Mouse (Mus musculus): ENCODE data around the gene Ostm1. TPM values are rescaled to one million over a fixed set of nuclear protein-coding genes. Genes with fewer than 3 reads are reported as not detected.
A peak's percentile ranks its signal among the peaks of the same experiment; 100 is the strongest.

Ostm1 gene
- total RNA-seq, 2 experiments from 2014 or later, result 18.0 to 18.2 TPM

DNA sequence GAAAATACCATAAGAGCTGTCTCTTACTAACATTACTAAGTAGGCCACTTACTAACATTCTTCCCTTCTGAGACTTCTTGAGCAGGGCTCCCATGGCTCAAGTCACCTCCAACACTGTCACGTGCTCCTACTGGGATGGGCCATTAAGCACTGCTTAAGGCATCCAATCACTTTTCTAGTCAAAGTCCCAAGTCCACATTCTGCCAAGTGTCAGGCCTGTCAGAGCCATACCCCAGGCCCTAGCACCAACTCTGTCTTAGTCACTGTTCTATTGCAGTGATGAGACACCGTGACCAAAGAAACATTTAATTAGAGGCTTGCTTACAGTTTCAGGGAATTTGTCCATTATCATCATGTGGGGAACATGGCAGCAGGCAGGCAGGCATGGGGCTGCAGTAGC, 78.3 kb downstream of the Ostm1 start:
- intact Hi-C loops (cut with DNase I), result no loop called here
- DNase-seq, result no peak

GRCm38 (mm10) chr10:42669970-42670369, 86.3 kb downstream of the Ostm1 start:
- intact Hi-C loops (cut with DNase I), result no loop called here
- DNase-seq, result no peak

DNA sequence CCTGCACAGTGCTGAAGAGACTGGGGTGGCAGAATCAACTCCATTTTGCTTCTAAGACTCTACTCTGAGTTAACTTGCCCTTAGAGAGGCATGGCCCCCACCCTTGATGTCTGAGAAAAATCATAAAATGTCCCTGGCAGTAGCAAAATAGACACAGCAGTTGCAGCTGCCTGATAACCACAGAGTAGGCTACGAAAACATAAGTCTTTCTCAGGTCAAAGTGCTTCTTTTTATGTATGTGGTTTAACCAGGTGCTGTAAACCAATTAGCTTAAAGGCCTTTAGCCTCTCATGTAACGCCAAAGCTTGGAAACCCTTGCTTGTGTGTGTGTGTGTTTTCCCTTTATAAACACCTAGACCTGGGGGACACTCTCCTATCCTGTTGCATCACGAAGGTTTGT, 89.2 kb downstream of the Ostm1 start:
- no peak for DNase-seq
- intact Hi-C loops (cut with DNase I), result no loop called here

DNA sequence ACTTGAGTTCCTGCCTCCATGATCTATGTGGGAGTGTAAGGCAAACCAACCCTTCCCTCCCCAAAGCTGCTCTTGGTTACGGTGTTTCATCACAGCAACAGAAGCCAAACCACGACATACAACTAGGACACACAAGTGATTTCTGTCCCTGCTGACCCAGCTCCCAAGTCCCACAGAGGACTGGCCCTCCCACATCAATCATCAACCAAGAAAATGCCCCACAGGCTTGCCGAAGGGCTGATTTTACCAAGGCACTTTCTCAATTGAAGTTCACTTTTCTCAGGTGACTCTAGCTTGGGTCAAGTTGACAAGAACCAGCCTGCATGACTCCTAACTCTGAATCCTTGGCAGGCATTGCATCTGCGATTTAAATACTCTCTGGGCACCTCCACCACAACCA, 91.9 kb downstream of the Ostm1 start:
- DNase-seq, result no peak
- intact Hi-C loops (cut with DNase I), result no loop called here

GRCm38 (mm10) chr10:42678331-42678730, 94.7 kb downstream of the Ostm1 start:
- intact Hi-C loops (cut with DNase I), result no loop called here
- no peak for DNase-seq

- intact Hi-C loops (cut with DNase I), result no loop called here
- DNase-seq, result peak; percentile 91 to 94
These were observed 95.2 kb downstream of the Ostm1 start for GRCm38 (mm10) chr10:42678755-42679364.

DNA sequence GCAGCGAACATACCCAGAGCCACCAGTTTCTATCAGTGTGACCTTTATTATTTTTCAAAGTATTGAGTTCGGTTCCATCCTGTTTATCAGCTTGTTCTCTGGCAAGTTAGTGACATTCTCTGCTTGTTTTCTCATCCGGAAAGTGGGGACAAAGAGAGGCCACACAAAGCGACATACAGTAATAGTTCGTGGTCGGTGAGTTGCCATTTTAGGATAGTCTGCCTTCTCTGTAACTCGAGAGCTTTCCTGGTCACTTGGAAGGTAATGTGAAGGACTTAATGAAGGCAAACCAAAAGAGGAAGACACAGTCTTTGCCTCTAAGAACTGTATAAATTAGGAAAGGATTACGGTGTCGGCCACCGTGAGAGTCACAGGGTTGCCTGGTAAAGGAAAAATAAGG, 96.0 kb downstream of the Ostm1 start:
- intact Hi-C loops (cut with DNase I), result no loop called here
- peak in 1 of 2 experiments; percentile 1 for DNase-seq

DNA sequence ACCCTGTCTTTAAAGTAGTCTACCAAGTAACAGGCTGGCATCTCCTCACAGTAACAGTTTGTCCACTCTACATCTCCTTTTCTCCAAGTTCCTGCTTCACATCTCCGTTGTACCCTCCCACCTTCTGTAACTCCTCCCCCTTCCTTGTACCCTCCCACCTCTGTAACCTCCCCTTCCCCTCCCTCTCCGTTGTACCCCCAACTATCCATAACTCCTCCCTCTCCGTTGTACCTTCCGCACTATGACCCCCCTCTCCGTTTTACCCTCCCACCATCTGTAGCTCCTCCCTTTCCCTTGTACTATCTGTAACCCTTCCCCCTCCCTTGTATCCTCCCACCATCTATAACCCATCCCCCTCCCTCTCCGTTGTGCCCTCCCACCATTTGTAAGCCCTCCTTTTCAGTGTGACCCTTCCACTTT, 97.0 kb downstream of the Ostm1 start:
- intact Hi-C loops (cut with DNase I), result no loop called here
- peak in 1 of 2 experiments; percentile 2 for DNase-seq

DNA sequence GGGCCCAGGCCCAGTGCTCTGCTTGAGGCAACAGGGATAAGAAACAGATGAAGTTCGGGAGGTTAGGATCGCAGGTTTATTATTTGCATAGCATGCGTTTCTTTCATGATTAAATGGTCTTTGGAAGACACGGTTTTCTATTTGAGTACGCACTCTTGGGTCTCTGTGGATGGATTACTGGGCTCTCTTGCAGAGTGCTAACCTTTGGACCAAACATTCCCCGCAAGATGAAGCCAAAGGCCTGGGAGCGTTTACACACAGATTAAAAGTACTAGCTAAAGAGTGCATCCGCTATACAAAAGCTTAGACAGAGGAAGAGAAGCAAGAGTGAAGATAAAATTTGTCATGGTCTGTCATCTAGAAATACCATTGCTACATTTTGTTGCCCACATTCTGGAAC, 98.8 kb downstream of the Ostm1 start:
- intact Hi-C loops (cut with DNase I), result no loop called here
- DNase-seq, result no peak

DNA sequence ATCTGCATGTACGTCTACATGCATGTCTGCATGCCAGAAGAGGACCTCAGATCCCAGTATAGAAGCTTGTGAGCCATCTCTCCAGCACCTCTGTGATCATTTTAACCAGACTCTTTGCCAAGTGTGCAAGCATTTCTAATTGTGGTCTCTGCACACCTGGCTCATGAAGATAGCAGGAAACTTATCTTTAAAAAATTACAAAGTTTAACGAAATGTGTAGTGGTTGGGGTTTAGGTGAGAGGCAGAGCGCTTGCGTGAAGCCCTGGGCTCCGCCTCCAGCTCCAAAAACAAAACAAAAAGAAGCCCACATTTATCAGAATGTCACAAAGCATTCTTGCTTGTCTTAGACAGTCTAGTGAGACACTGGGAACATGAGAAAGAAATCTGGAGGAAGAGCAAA, 104.3 kb downstream of the Ostm1 start:
- no peak for DNase-seq
- intact Hi-C loops (cut with DNase I), result no loop called here

DNA sequence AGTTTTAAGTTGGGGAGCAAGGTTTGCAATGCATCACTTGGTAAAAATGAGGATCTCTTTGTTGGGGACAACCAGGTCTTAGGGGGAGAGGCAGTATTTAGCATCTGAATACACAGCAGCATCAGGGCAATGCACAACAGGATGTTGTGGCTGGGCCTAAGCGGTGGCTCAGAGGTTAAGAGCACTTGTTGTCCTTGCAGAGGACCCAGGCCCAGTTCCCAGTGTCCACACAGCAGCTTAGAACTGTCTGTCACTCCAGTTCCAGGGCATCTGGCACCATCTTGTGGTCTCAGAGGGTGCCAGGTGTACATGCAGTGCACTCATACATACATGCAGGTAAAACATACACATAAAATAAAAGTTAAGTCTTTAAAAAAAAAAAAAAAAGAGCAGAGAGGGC, 106.1 kb downstream of the Ostm1 start:
- DNase-seq, result no peak
- intact Hi-C loops (cut with DNase I), result loop anchor here (10.0 kb wide), 1 partner anchor 145 kb away; no protein-coding TSS in a partner anchor

DNA sequence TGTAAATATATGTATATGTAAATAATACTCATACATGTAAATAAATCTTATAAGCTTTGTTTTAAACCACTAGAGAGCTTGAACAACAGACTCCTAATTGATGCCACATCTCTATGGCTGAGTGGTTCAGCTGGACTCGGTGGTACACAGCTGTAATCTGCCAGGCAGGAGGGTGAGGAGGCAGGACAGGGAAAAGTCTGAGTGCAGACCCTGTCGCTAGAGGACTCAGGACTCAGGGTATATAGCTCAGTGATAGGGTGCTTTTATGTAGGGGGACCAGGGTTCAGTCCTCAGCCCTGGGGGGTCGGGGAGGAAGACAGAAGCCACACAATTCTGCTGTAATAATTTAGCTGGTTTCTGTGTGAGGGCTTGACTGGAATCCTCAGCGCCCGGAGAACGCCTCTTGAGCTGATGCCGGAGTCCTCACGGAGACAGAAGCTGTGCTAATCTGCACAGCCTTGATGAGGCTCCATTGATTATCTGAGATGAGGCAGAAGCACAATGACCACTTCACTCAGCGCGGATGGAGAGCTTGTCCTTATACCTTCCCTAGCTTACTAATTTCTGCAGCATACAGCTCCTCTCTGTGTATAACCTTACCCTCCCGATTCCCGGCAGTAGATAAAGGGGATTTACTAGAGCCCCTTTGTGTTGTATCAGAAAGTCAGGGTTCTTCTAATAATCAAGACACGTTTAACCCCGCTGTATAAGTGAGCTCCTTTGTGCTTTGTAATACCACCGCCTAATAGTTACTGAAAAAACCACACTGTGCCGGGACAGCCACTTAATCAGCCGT, 106.8 kb downstream of the Ostm1 start:
- intact Hi-C loops (cut with DNase I), result loop anchor here (10.0 kb wide), 1 partner anchor 144 kb away; no protein-coding TSS in a partner anchor

GRCm38 (mm10) chr10:42691051-42691450, 107.4 kb downstream of the Ostm1 start:
- intact Hi-C loops (cut with DNase I), result loop anchor here (10.0 kb wide), 1 partner anchor 144 kb away; no protein-coding TSS in a partner anchor
- no peak for DNase-seq

More for the DNA sequence above, 106.8 kb downstream of the Ostm1 start:
- no peak for DNase-seq

- intact Hi-C loops (cut with DNase I), result loop anchor here (10.0 kb wide), 1 partner anchor 143 kb away; no protein-coding TSS in a partner anchor
- no peak for DNase-seq
These were observed 108.5 kb downstream of the Ostm1 start for GRCm38 (mm10) chr10:42692095-42692494.

- intact Hi-C loops (cut with DNase I), result loop anchor here (10.0 kb wide), 1 partner anchor 142 kb away; no protein-coding TSS in a partner anchor
- DNase-seq, result no peak
These were observed 109.2 kb downstream of the Ostm1 start for GRCm38 (mm10) chr10:42692794-42693193.

DNA sequence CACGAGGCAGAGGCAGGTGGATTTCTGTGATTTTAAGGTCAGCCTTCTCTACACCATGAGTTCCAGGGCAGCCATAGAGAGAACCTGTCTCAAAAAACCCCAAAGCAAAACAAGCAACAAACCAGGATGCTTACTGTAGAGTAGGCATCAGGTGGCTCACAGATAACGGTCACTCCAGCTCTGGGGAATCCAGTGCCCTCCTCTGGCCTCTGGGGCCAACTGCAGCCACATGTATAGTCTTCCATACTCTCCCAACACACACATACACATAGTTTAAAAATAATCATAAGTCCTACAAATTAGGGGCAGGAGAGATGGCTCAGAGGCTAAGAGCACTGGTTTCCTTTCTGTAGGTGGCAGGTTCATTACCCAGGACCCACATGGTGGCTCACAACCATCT, 109.9 kb downstream of the Ostm1 start:
- intact Hi-C loops (cut with DNase I), result loop anchor here (10.0 kb wide), 1 partner anchor 141 kb away; no protein-coding TSS in a partner anchor
- no peak for DNase-seq

- intact Hi-C loops (cut with DNase I), result loop anchor here (5.0 to 10.0 kb wide), 2 partner anchors 138 to 291 kb away; no protein-coding TSS in a partner anchor
These were observed 112.7 kb downstream of the Ostm1 start for GRCm38 (mm10) chr10:42696361-42696760.

DNA sequence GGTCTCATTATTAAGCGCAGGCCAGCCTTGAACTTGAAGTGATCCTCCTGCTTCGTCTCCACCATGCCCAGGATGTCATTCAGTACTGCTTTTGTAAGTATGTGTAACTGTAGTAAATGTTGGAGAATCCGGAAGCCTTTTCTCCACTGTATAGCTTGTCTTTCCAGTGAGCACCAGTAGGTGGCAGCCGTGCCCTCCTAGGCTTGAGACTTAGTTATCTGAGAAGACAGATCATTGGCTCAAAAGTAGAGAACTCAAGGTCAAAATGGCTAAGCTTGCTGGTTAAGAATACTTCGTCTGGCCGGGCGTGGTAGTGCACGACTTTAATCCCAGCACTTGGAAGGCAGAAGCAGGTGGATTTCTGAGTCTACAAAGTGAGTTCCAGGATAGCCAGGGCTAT, 113.4 kb downstream of the Ostm1 start:
- intact Hi-C loops (cut with DNase I), result loop anchor here (5.0 to 10.0 kb wide), 2 partner anchors 138 to 290 kb away; no protein-coding TSS in a partner anchor
- peak; percentile 54 to 74 for DNase-seq

More at GRCm38 (mm10) chr10:42696361-42696760, 112.7 kb downstream of the Ostm1 start:
- no peak for DNase-seq

DNA sequence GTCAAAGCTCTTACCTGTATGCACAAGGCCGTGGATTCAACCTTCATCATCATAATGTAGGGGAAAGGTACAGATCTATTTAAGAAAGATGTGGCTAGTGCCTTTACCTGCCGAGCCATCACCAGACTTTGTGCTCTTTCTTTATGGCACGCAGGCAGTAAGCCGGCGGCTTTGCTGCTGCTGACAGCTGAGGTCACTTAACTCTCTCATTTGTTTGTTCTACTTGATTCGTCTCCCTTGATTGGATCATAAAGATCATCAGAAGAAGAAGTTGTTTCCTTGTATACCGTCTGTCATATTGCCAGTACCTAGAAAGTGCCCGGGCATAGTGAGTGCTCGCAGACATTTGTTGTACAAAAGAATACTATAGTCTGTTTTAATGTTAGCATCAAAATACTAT, 114.8 kb downstream of the Ostm1 start:
- intact Hi-C loops (cut with DNase I), result loop anchor here (5.0 to 10.0 kb wide), 2 partner anchors 136 to 289 kb away; no protein-coding TSS in a partner anchor
- DNase-seq, result no peak

DNA sequence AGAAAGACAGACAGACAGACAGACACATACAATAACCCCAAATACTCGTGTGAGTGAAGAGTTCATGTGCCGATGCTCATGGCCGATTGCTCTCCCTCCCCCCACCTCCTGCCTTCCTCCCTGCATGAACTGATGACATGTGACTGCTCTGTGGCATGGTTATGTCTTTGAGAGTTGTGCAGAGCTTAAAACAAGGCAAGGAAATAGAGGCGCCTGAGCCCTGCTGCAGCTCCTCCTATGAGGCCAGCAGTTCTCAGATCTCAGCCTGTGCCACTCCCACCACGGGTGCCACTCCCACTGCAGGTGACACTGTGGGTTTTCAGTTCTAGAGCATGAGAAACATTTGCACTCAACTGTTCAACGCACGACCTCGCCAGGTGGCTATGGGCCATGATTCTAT, 115.4 kb downstream of the Ostm1 start:
- DNase-seq, result no peak
- intact Hi-C loops (cut with DNase I), result loop anchor here (5.0 to 10.0 kb wide), 2 partner anchors 136 to 288 kb away; no protein-coding TSS in a partner anchor

DNA sequence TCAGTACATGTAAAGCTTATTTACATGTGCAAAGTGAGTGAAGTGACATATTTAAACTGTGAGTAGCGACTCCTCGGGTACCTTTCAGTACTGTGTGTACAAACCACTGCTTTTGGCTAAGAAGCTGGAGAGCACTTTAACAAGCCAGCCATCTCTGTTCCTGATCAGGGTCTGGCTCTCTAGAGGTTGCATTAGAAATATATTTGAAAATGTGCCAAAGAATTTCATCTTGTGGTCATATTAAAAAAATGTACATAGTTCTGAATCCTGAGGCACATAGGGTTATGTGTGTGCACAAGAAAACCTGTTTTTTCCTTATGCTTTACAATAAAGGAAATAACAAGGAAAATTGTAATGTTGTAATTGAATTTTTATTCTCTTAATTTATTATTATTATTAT, 118.5 kb downstream of the Ostm1 start:
- no peak for DNase-seq
- intact Hi-C loops (cut with DNase I), result no loop called here

Measured in heart, postnatal 14 days (tissue).